Mouse (Mus musculus) thymus, adult 2 months (tissue): ENCODE measurements around the gene Slc28a3. TPM values are rescaled to one million over a fixed set of nuclear protein-coding genes. Genes with fewer than 3 reads are reported as not detected.

Experiments
- DNase-seq: peaks from one replicate; pipeline ENCODE4 v3.0.0; 2021
- H3K27ac ChIP-seq: fragments of 200-500 bp; 2 replicates; pipeline ENCODE4 v1.5.1; 2012; ENCODE audit warnings: low read length, control low read depth; ENCODE audit not compliant: control insufficient read depth, insufficient read depth
- H3K27me3 ChIP-seq: fragments of 200-500 bp; 2 replicates; pipeline ENCODE4 v1.6.1; 2012; ENCODE audit warnings: mild to moderate bottlenecking, low read length, moderate library complexity, mixed read lengths; ENCODE audit not compliant: control insufficient read depth, insufficient read depth
- H3K36me3 ChIP-seq: fragments of 200-500 bp; 2 replicates; pipeline ENCODE4 v1.6.1; 2012; ENCODE audit warnings: mild to moderate bottlenecking, low read length, moderate library complexity; ENCODE audit not compliant: control insufficient read depth, insufficient read depth
- H3K4me1 ChIP-seq: fragments of 200-500 bp; replicated peaks from 2 replicates; pipeline ENCODE4 v1.6.1; 2012; ENCODE audit warnings: low read length; ENCODE audit not compliant: control insufficient read depth, insufficient read depth
- H3K4me3 ChIP-seq: fragments of 200-500 bp; 2 replicates; pipeline ENCODE4 v1.5.1; 2012; ENCODE audit warnings: mild to moderate bottlenecking, low read length, control low read depth, moderate library complexity; ENCODE audit not compliant: control insufficient read depth, insufficient read depth
- CTCF ChIP-seq: fragments of 200-500 bp; IDR thresholded peaks from 2 replicates; pipeline ENCODE4 v1.5.1; 2012; ENCODE audit warnings: mild to moderate bottlenecking, control low read depth, low read length, moderate library complexity, borderline replicate concordance; ENCODE audit not compliant: control insufficient read depth, poor library complexity, insufficient read depth; ENCODE audit errors: extremely low read depth
- POLR2A ChIP-seq: fragments of 200-500 bp; IDR thresholded peaks from 2 replicates; pipeline ENCODE4 v1.6.1; 2012; ENCODE audit warnings: mild to moderate bottlenecking, low read length, control low read depth, moderate library complexity; ENCODE audit not compliant: control insufficient read depth, poor library complexity, insufficient read depth; ENCODE audit errors: extremely low read depth
- WGBS: fragments of 180-500 bp; shearing (Covaris S2); methylation state at CpG from one replicate; pipeline ENCODE4 v1.1.7; 2018; 5-methylcytosine and 5-hydroxymethylcytosine counted together
- polyA plus RNA-seq: library from polyadenylated mRNA; depleted of rRNA; stranded (reverse); fragments of >200 nt; gene quantifications from 2 replicates; pipeline ENCODE4 v1.2.3, GENCODE M21; 2012

The Slc28a3 gene
- polyA plus RNA-seq, 1 experiment, result 0.07 TPM

- 64% methylated on average over 4 of the region's 4 CpGs for WGBS
- Histone ChIP-seq H3K27ac (no peak overlapping the region), H3K4me1 (no peaks in the 10 kb centered on the region), H3K27me3 (no peaks in the 10 kb centered on the region), H3K36me3 (no peaks in the 10 kb centered on the region), H3K4me3 (no peak overlapping the region)
- TF ChIP-seq CTCF, result no peak
- TF ChIP-seq POLR2A, result no peak
- DNase-seq, result no peak
Measured at GRCm38 (mm10) chr13:58551924-58552323, 58.8 kb downstream of the Slc28a3 start.

GRCm38 (mm10) chr13:58547570-58547969, 63.1 kb downstream of the Slc28a3 start:
- Histone ChIP-seq H3K4me3 (no peak overlapping the region), H3K27me3 (no peaks in the 10 kb centered on the region), H3K27ac (no peak overlapping the region), H3K36me3 (no peaks in the 10 kb centered on the region), H3K4me1 (no peaks in the 10 kb centered on the region)
- no peak for DNase-seq
- 67% methylated on average over 7 of the region's 7 CpGs for WGBS
- no peak for TF ChIP-seq POLR2A
- no peak for TF ChIP-seq CTCF

- Histone ChIP-seq H3K27me3 (no peaks in the 10 kb centered on the region), H3K27ac (no peak overlapping the region), H3K4me1 (no peaks in the 10 kb centered on the region), H3K4me3 (no peak overlapping the region), H3K36me3 (no peaks in the 10 kb centered on the region)
- WGBS, result 62% methylated on average over 12 of the region's 12 CpGs
- no peak for TF ChIP-seq CTCF
- TF ChIP-seq POLR2A, result no peak
- DNase-seq, result no peak
Measured at GRCm38 (mm10) chr13:58543688-58544408, 66.8 kb downstream of the Slc28a3 start.

GRCm38 (mm10) chr13:58543066-58543465, 67.6 kb downstream of the Slc28a3 start:
- Histone ChIP-seq H3K4me1 (no peaks in the 10 kb centered on the region), H3K4me3 (no peak overlapping the region), H3K27ac (no peak overlapping the region), H3K27me3 (no peaks in the 10 kb centered on the region), H3K36me3 (no peaks in the 10 kb centered on the region)
- peak; percentile 87 for TF ChIP-seq CTCF
- no peak for TF ChIP-seq POLR2A
- peak; percentile 68 for DNase-seq
- WGBS, result 44% methylated on average over 7 of the region's 7 CpGs

GRCm38 (mm10) chr13:58542601-58543041, 68.1 kb downstream of the Slc28a3 start:
- DNase-seq, result no peak
- no peak overlapping the region for H3K4me3 ChIP-seq
- H3K36me3 ChIP-seq, result no peaks in the 10 kb centered on the region
- H3K27ac ChIP-seq, result no peak overlapping the region
- TF ChIP-seq POLR2A (no peak), CTCF (no peak)
- no peaks in the 10 kb centered on the region for H3K4me1 ChIP-seq
- WGBS, result 91% methylated on average over 10 of the region's 10 CpGs
- H3K27me3 ChIP-seq, result no peaks in the 10 kb centered on the region

- Histone ChIP-seq H3K27ac (no peak overlapping the region), H3K27me3 (no peaks in the 10 kb centered on the region), H3K4me1 (no peaks in the 10 kb centered on the region), H3K4me3 (no peak overlapping the region), H3K36me3 (no peaks in the 10 kb centered on the region)
- no peak for DNase-seq
- 85% methylated on average over 8 of the region's 8 CpGs for WGBS
- TF ChIP-seq CTCF (no peak), POLR2A (no peak)
Measured at GRCm38 (mm10) chr13:58542167-58542566, 68.5 kb downstream of the Slc28a3 start.
